Mouse (Mus musculus) heart, adult 2 months (tissue): ENCODE data around the gene Cers2. TPM values are rescaled to one million over a fixed set of nuclear protein-coding genes. Genes with fewer than 3 reads are reported as not detected.

Source experiments
- DNase-seq, 2 experiments: peaks; one replicate each; pipeline ENCODE4 v3.0.0; 2021
- H3K27ac ChIP-seq: fragments of 200-600 bp; 2 replicates; pipeline ENCODE4 v1.8.1; 2022
- H3K27me3 ChIP-seq: fragments of 200-500 bp; 2 replicates; pipeline ENCODE4 v1.6.1; 2012; ENCODE audit warnings: mild to moderate bottlenecking, low read length, inconsistent platforms, mixed read lengths; ENCODE audit not compliant: control insufficient read depth, insufficient read depth
- H3K36me3 ChIP-seq: fragments of 200-500 bp; 2 replicates; pipeline ENCODE4 v1.6.1; 2012; ENCODE audit warnings: low read length, inconsistent platforms; ENCODE audit not compliant: control insufficient read depth, insufficient read depth
- H3K4me1 ChIP-seq: fragments of 200-500 bp; 2 replicates; pipeline ENCODE4 v1.6.1; 2011; ENCODE audit warnings: low read length; ENCODE audit not compliant: control insufficient read depth, insufficient read depth
- H3K4me3 ChIP-seq: fragments of 200-600 bp; 2 replicates; pipeline ENCODE4 v1.8.1; 2022
- H3K79me2 ChIP-seq: fragments of 200-500 bp; replicated peaks from 2 replicates; pipeline ENCODE4 v1.6.1; 2012; ENCODE audit warnings: mild to moderate bottlenecking, inconsistent platforms, low read length, moderate library complexity, mixed read lengths; ENCODE audit not compliant: control insufficient read depth, insufficient read depth
- H3K9ac ChIP-seq: fragments of 200-500 bp; 2 replicates; pipeline ENCODE4 v1.6.1; 2012; ENCODE audit warnings: low read depth, mild to moderate bottlenecking, control low read depth, inconsistent platforms, low read length, mixed read lengths
- CTCF ChIP-seq: fragments of 200-600 bp; IDR thresholded peaks from 2 replicates; pipeline ENCODE4 v1.8.1; 2022; ENCODE audit warnings: antibody characterized with exemption, mild to moderate bottlenecking, moderate library complexity
- EP300 ChIP-seq: fragments of 200-500 bp; IDR thresholded peaks from 2 replicates; pipeline ENCODE4 v1.6.1; 2011; ENCODE audit warnings: low read depth, low read length, control low read depth; ENCODE audit not compliant: insufficient read depth
- POLR2A ChIP-seq: fragments of 200-500 bp; IDR thresholded peaks from 2 replicates; pipeline ENCODE4 v1.6.1; 2011; ENCODE audit warnings: mild to moderate bottlenecking, low read depth, low read length, control low read depth; ENCODE audit not compliant: insufficient read depth
- intact Hi-C: fragments of 180-260 bp; cut with DNase I; formaldehyde crosslinking; loops from one replicate; pipeline ENCODE4 v1.15.1; 2025
- polyA plus RNA-seq: library from polyadenylated mRNA; depleted of rRNA; stranded (reverse); fragments of >200 nt; gene quantifications from 2 replicates; pipeline ENCODE4 v1.2.3, GENCODE M21; 2012; rRNA removed
- total RNA-seq, 2 experiments: library from RNA; stranded (reverse); gene quantifications; 2 replicates each; pipeline ENCODE4 v1.2.3; 2021

The Cers2 gene
- total and polyA plus RNA-seq, 3 experiments = 35.3 to 69.1 (median 39.3) TPM

GRCm38 (mm10) chr3:95370101-95370500 is 55.5 kb downstream of the Cers2 start:
- H3K27me3 ChIP-seq = no peaks in the 10 kb centered on the region
- intact Hi-C loops = no loop called here
- H3K27ac ChIP-seq = no peak overlapping the region
- no peaks in the 10 kb centered on the region for H3K4me1 ChIP-seq
- H3K36me3 ChIP-seq = no peaks in the 10 kb centered on the region
- no peak overlapping the region for H3K4me3 ChIP-seq
- no peaks in the 10 kb centered on the region for H3K79me2 ChIP-seq
- no peak for DNase-seq
- no peak overlapping the region for H3K9ac ChIP-seq
- no peak for TF ChIP-seq CTCF
- TF ChIP-seq POLR2A = no peak
- TF ChIP-seq EP300 = no peak

Other genes starting within 250 kb of the Cers2 start
- gene Pip5k1a, start 207.9 kb upstream of the Cers2 start, total RNA-seq = 10 to 100 TPM; 15.8 to 16.8 TPM
- gene Pip5k1a, start 207.9 kb upstream of the Cers2 start, polyA plus RNA-seq = 11.8 and 17.9 TPM in 2 replicates
- 10 to 100 TPM; 31.8 to 36.5 TPM for gene Vps72, start 203.8 kb upstream of the Cers2 start, total RNA-seq
- gene Vps72, start 203.8 kb upstream of the Cers2 start, polyA plus RNA-seq = 34.5 and 39.2 TPM in 2 replicates
- 10 to 100 TPM; 22.6 to 30.9 TPM for gene Tmod4, start 190.3 kb upstream of the Cers2 start, total RNA-seq
- gene Tmod4, start 190.3 kb upstream of the Cers2 start, polyA plus RNA-seq = 23.3 and 25.6 TPM in 2 replicates
- 10 to 100 TPM; 28.3 to 32.1 TPM for gene Scnm1, start 180.8 kb upstream of the Cers2 start, total RNA-seq
- 46.8 and 67.9 TPM in 2 replicates for gene Scnm1, start 180.8 kb upstream of the Cers2 start, polyA plus RNA-seq
- 1 to 10 TPM; 4.5 to 6.3 TPM for gene Lysmd1, start 180.7 kb upstream of the Cers2 start, total RNA-seq
- 5.8 and 7.8 TPM in 2 replicates for gene Lysmd1, start 180.7 kb upstream of the Cers2 start, polyA plus RNA-seq
- 1 to 10 TPM; 1.5 to 2.1 TPM for gene Tnfaip8l2, start 172.4 kb upstream of the Cers2 start, total RNA-seq
- 3.3 and 4.9 TPM in 2 replicates for gene Tnfaip8l2, start 172.4 kb upstream of the Cers2 start, polyA plus RNA-seq
- gene Sema6c, start 154.3 kb upstream of the Cers2 start, total RNA-seq = 1 to 10 TPM; 3.8 to 3.9 TPM
- gene Sema6c, start 154.3 kb upstream of the Cers2 start, polyA plus RNA-seq = 16.9 and 21.1 TPM in 2 replicates
- gene Gabpb2, start 96.9 kb upstream of the Cers2 start, total RNA-seq = 10 to 100 TPM; 13.5 to 14.1 TPM
- gene Gabpb2, start 96.9 kb upstream of the Cers2 start, polyA plus RNA-seq = 8.6 and 15.8 TPM in 2 replicates
- gene Cdc42se1, start 86.1 kb upstream of the Cers2 start, total RNA-seq = 10 to 100 TPM; 16.8 to 18.9 TPM
- 19.0 and 24.2 TPM in 2 replicates for gene Cdc42se1, start 86.1 kb upstream of the Cers2 start, polyA plus RNA-seq
- gene Mllt11, start 82.6 kb upstream of the Cers2 start, total RNA-seq = 1 to 10 TPM; 5.6 to 6.9 TPM
- gene Mllt11, start 82.6 kb upstream of the Cers2 start, polyA plus RNA-seq = 13.7 and 23.9 TPM in 2 replicates
- gene Gm128, start 73.2 kb upstream of the Cers2 start, total RNA-seq = not detected
- gene Gm128, start 73.2 kb upstream of the Cers2 start, polyA plus RNA-seq = 0.16 and 0.26 TPM in 2 replicates
- not detected for gene Bnipl, start 63.6 kb upstream of the Cers2 start, total RNA-seq
- gene Bnipl, start 63.6 kb upstream of the Cers2 start, polyA plus RNA-seq = 0.12 and 0.25 TPM in 2 replicates
- gene Mindy1, start 33.4 kb upstream of the Cers2 start, total RNA-seq = 10 to 100 TPM; 17.5 to 21.3 TPM
- 32.2 and 36.9 TPM in 2 replicates for gene Mindy1, start 33.4 kb upstream of the Cers2 start, polyA plus RNA-seq
- 10 to 100 TPM; 23.4 to 26.1 TPM for gene Prune1, start 32.7 kb upstream of the Cers2 start, total RNA-seq
- gene Prune1, start 32.7 kb upstream of the Cers2 start, polyA plus RNA-seq = 28.4 and 45.8 TPM in 2 replicates
- under 1 TPM; 0.59 to 0.68 TPM for gene Anxa9, start 7.6 kb upstream of the Cers2 start, total RNA-seq
- gene Anxa9, start 7.6 kb upstream of the Cers2 start, polyA plus RNA-seq = 1.1 and 1.6 TPM in 2 replicates
- gene Setdb1, start 42.4 kb downstream of the Cers2 start, total RNA-seq = 10 to 100 TPM; 10.4 to 12.2 TPM
- 8.0 and 12.6 TPM in 2 replicates for gene Setdb1, start 42.4 kb downstream of the Cers2 start, polyA plus RNA-seq
- not detected for gene 4930558C23Rik, start 88.0 kb downstream of the Cers2 start, total RNA-seq
- gene 4930558C23Rik, start 88.0 kb downstream of the Cers2 start, polyA plus RNA-seq = 0.26 TPM in 1 of 2 replicates, not detected in the other
- 10 to 100 TPM; 37.4 to 41.5 TPM for gene Arnt, start 119.6 kb downstream of the Cers2 start, total RNA-seq
- gene Arnt, start 119.6 kb downstream of the Cers2 start, polyA plus RNA-seq = 26.2 and 34.1 TPM in 2 replicates
- 1 to 10 TPM; 7.4 to 8.7 TPM for gene Ctsk, start 184.5 kb downstream of the Cers2 start, total RNA-seq
- 5.4 and 9.1 TPM in 2 replicates for gene Ctsk, start 184.5 kb downstream of the Cers2 start, polyA plus RNA-seq
- gene Ctss, start 212.0 kb downstream of the Cers2 start, total RNA-seq = 10 to 100 TPM; 15.3 to 16.5 TPM
- 10.3 and 12.4 TPM in 2 replicates for gene Ctss, start 212.0 kb downstream of the Cers2 start, polyA plus RNA-seq
- not detected for gene Hormad1, start 244.9 kb downstream of the Cers2 start, total RNA-seq
- not detected in 2 replicates for gene Hormad1, start 244.9 kb downstream of the Cers2 start, polyA plus RNA-seq